Mouse (Mus musculus) liver, embryonic 15.5 days (tissue): ENCODE measurements around the gene Iqsec3. TPM values are rescaled to one million over a fixed set of nuclear protein-coding genes. Genes with fewer than 3 reads are reported as not detected.
A peak's percentile ranks its signal among the peaks of the same experiment; 100 is the strongest.

ENCODE experiments used
- ATAC-seq: fragments of 200-750 bp; cut with Nextera tagmentation; 2 replicates; pipeline ENCODE4 v1.8.0; 2017; ENCODE audit warnings: moderate number of reproducible peaks, mild to moderate bottlenecking, moderate library complexity; ENCODE audit not compliant: insufficient read depth
- H3K27ac ChIP-seq: fragments of 300-500 bp; sonication (generic); replicated peaks from 2 replicates; pipeline ENCODE4 v1.5.1; 2015; ENCODE audit warnings: mild to moderate bottlenecking, inconsistent platforms
- H3K27me3 ChIP-seq: fragments of 300-500 bp; sonication (generic); 2 replicates; pipeline ENCODE4 v1.6.1; 2015; ENCODE audit warnings: mild to moderate bottlenecking, inconsistent platforms
- H3K36me3 ChIP-seq: fragments of 300-500 bp; sonication (generic); replicated peaks from 2 replicates; pipeline ENCODE4 v1.6.1; 2015; ENCODE audit warnings: moderate library complexity, mild to moderate bottlenecking, inconsistent platforms
- H3K4me1 ChIP-seq: fragments of 300-500 bp; sonication (generic); replicated peaks from 2 replicates; pipeline ENCODE4 v1.6.1; 2015; ENCODE audit warnings: inconsistent platforms
- H3K4me2 ChIP-seq: fragments of 300-500 bp; sonication (generic); 2 replicates; pipeline ENCODE4 v1.6.1; 2015; ENCODE audit warnings: moderate library complexity, mild to moderate bottlenecking, inconsistent platforms
- H3K4me3 ChIP-seq: fragments of 300-500 bp; sonication (generic); replicated peaks from 2 replicates; pipeline ENCODE4 v1.5.1; 2015; ENCODE audit warnings: mild to moderate bottlenecking, inconsistent platforms
- H3K9ac ChIP-seq: fragments of 300-500 bp; sonication (generic); 2 replicates; pipeline ENCODE4 v1.6.1; 2015; ENCODE audit warnings: moderate library complexity, mild to moderate bottlenecking, inconsistent platforms
- H3K9me3 ChIP-seq: fragments of 300-500 bp; sonication (generic); replicated peaks from 2 replicates; pipeline ENCODE4 v1.6.1; 2016; ENCODE audit warnings: inconsistent platforms
- WGBS: fragments of 180-500 bp; shearing (Covaris S2); methylation state at CpG from one replicate; pipeline ENCODE4 v1.1.7; 2015; ENCODE audit warnings: mixed read lengths; ENCODE audit not compliant: insufficient replicate concordance; 5-methylcytosine and 5-hydroxymethylcytosine counted together
- polyA plus RNA-seq: library from polyadenylated mRNA; unstranded; fragments of >200 nt; fragmentation: Nextera tagmentation; extraction: Ambion mirVana; gene quantifications from 2 replicates; pipeline ENCODE4 v1.2.1, GENCODE M21; 2015

The Iqsec3 gene
- polyA plus RNA-seq = not detected in 2 replicates

GRCm38 (mm10) chr6:121473093-121473821 is at the start of gene Iqsec3:
Gene Iqsec3 (minus strand): TSS chr6:121473678.
- H3K4me2 ChIP-seq = no peak within 1 kb of the TSS
- no peak within 1 kb of the TSS for H3K9ac ChIP-seq

GRCm38 (mm10) chr6:121522106-121522705 is 48.7 kb upstream of the Iqsec3 start:
- no peak overlapping the region for H3K27ac ChIP-seq
- WGBS = 44% methylated on average over 5 of the region's 5 CpGs
- no peak overlapping the region for H3K4me2 ChIP-seq
- no peaks in the 10 kb centered on the region for H3K4me1 ChIP-seq
- H3K36me3 ChIP-seq = no peaks in the 10 kb centered on the region
- no peak overlapping the region for H3K4me3 ChIP-seq
- H3K9ac ChIP-seq = no peak overlapping the region
- no peak for ATAC-seq
- H3K27me3 ChIP-seq = no peaks in the 10 kb centered on the region
- no peaks in the 10 kb centered on the region for H3K9me3 ChIP-seq

More at GRCm38 (mm10) chr6:121473093-121473821, at the start of gene Iqsec3:
- no peak within 1 kb of the TSS for H3K4me3 ChIP-seq
- peaks cover 36% of the 10 kb centered on the region for H3K27me3 ChIP-seq
- ATAC-seq = peak; percentile 34
- no peak within 1 kb of the TSS for H3K27ac ChIP-seq
- H3K36me3 ChIP-seq = no peaks in the 10 kb centered on the region
- H3K4me1 ChIP-seq = no peaks in the 10 kb centered on the region
- H3K9me3 ChIP-seq = no peaks in the 10 kb centered on the region
- under 1% methylated on average over 65 of the region's 65 CpGs for WGBS

- Histone ChIP-seq H3K4me1 (no peaks in the 10 kb centered on the region), H3K27ac (no peak overlapping the region), H3K9me3 (no peaks in the 10 kb centered on the region), H3K4me3 (no peak overlapping the region), H3K27me3 (no peaks in the 10 kb centered on the region), H3K4me2 (no peak overlapping the region), H3K9ac (no peak overlapping the region), H3K36me3 (no peaks in the 10 kb centered on the region)
- WGBS = 44% methylated on average over 3 of the region's 3 CpGs
- no peak for ATAC-seq
Observed at GRCm38 (mm10) chr6:121521030-121521429, 47.6 kb upstream of the Iqsec3 start.

GRCm38 (mm10) chr6:121519896-121520295 is 46.4 kb upstream of the Iqsec3 start:
- no peaks in the 10 kb centered on the region for H3K4me1 ChIP-seq
- H3K4me2 ChIP-seq = no peak overlapping the region
- H3K9ac ChIP-seq = no peak overlapping the region
- WGBS = 61% methylated on average over 2 of the region's 2 CpGs
- H3K36me3 ChIP-seq = no peaks in the 10 kb centered on the region
- H3K4me3 ChIP-seq = no peak overlapping the region
- H3K9me3 ChIP-seq = no peaks in the 10 kb centered on the region
- no peak for ATAC-seq
- no peak overlapping the region for H3K27ac ChIP-seq
- H3K27me3 ChIP-seq = no peaks in the 10 kb centered on the region

GRCm38 (mm10) chr6:121519266-121519810 is 45.9 kb upstream of the Iqsec3 start:
- 45% methylated on average over 5 of the region's 5 CpGs for WGBS
- Histone ChIP-seq H3K4me3 (no peak overlapping the region), H3K9ac (no peak overlapping the region)

GRCm38 (mm10) chr6:121517726-121518125 is 44.2 kb upstream of the Iqsec3 start:
- no peak overlapping the region for H3K27ac ChIP-seq
- no peak for ATAC-seq
- 56% methylated on average over 6 of the region's 6 CpGs for WGBS

More at GRCm38 (mm10) chr6:121519266-121519810, 45.9 kb upstream of the Iqsec3 start:
- Histone ChIP-seq H3K4me1 (no peaks in the 10 kb centered on the region), H3K9me3 (no peaks in the 10 kb centered on the region), H3K36me3 (no peaks in the 10 kb centered on the region), H3K4me2 (no peak overlapping the region), H3K27ac (no peak overlapping the region), H3K27me3 (no peaks in the 10 kb centered on the region)
- ATAC-seq = no peak

GRCm38 (mm10) chr6:121510381-121510780 is 36.9 kb upstream of the Iqsec3 start:
- H3K27me3 ChIP-seq = no peaks in the 10 kb centered on the region
- no peaks in the 10 kb centered on the region for H3K36me3 ChIP-seq
- H3K4me2 ChIP-seq = no peak overlapping the region
- no peak for ATAC-seq
- WGBS = 70% methylated on average over 3 of the region's 3 CpGs
- H3K9me3 ChIP-seq = no peaks in the 10 kb centered on the region
- no peaks in the 10 kb centered on the region for H3K4me1 ChIP-seq
- H3K27ac ChIP-seq = no peak overlapping the region
- no peak overlapping the region for H3K4me3 ChIP-seq
- H3K9ac ChIP-seq = no peak overlapping the region

More at GRCm38 (mm10) chr6:121517726-121518125, 44.2 kb upstream of the Iqsec3 start:
- H3K4me2 ChIP-seq = no peak overlapping the region
- no peak overlapping the region for H3K9ac ChIP-seq
- no peaks in the 10 kb centered on the region for H3K36me3 ChIP-seq
- H3K4me1 ChIP-seq = no peaks in the 10 kb centered on the region
- H3K9me3 ChIP-seq = no peaks in the 10 kb centered on the region
- H3K4me3 ChIP-seq = no peak overlapping the region
- no peaks in the 10 kb centered on the region for H3K27me3 ChIP-seq

GRCm38 (mm10) chr6:121509871-121510270 is 36.4 kb upstream of the Iqsec3 start:
- Histone ChIP-seq H3K9me3 (no peaks in the 10 kb centered on the region), H3K4me1 (no peaks in the 10 kb centered on the region), H3K4me2 (no peak overlapping the region), H3K9ac (no peak overlapping the region), H3K36me3 (no peaks in the 10 kb centered on the region), H3K27me3 (no peaks in the 10 kb centered on the region), H3K27ac (no peak overlapping the region), H3K4me3 (no peak overlapping the region)
- ATAC-seq = no peak
- WGBS = 57% methylated on average over 7 of the region's 7 CpGs

GRCm38 (mm10) chr6:121508266-121508665 is 34.8 kb upstream of the Iqsec3 start:
- ATAC-seq = no peak
- no peaks in the 10 kb centered on the region for H3K27me3 ChIP-seq
- no peaks in the 10 kb centered on the region for H3K36me3 ChIP-seq
- no peak overlapping the region for H3K27ac ChIP-seq
- H3K9me3 ChIP-seq = no peaks in the 10 kb centered on the region
- no peak overlapping the region for H3K4me3 ChIP-seq
- H3K4me2 ChIP-seq = no peak overlapping the region
- H3K4me1 ChIP-seq = no peaks in the 10 kb centered on the region
- WGBS = 54% methylated on average over 5 of the region's 5 CpGs
- H3K9ac ChIP-seq = no peak overlapping the region

- no peak overlapping the region for H3K4me3 ChIP-seq
- H3K27ac ChIP-seq = no peak overlapping the region
- H3K36me3 ChIP-seq = no peaks in the 10 kb centered on the region
- WGBS = 52% methylated on average over 3 of the region's 3 CpGs
- no peak overlapping the region for H3K9ac ChIP-seq
- no peaks in the 10 kb centered on the region for H3K4me1 ChIP-seq
- H3K9me3 ChIP-seq = no peaks in the 10 kb centered on the region
- H3K4me2 ChIP-seq = no peak overlapping the region
- no peak for ATAC-seq
- no peaks in the 10 kb centered on the region for H3K27me3 ChIP-seq
Observed at GRCm38 (mm10) chr6:121501044-121501638, 27.7 kb upstream of the Iqsec3 start.

- no peak overlapping the region for H3K4me2 ChIP-seq
- H3K4me3 ChIP-seq = no peak overlapping the region
- H3K9me3 ChIP-seq = no peaks in the 10 kb centered on the region
- no peak overlapping the region for H3K9ac ChIP-seq
- ATAC-seq = no peak
- no peak overlapping the region for H3K27ac ChIP-seq
- H3K27me3 ChIP-seq = no peaks in the 10 kb centered on the region
- H3K4me1 ChIP-seq = no peaks in the 10 kb centered on the region
- WGBS = 51% methylated on average over 3 of the region's 3 CpGs
- no peaks in the 10 kb centered on the region for H3K36me3 ChIP-seq
Observed at GRCm38 (mm10) chr6:121499856-121500255, 26.4 kb upstream of the Iqsec3 start.
